Mouse (Mus musculus) lung, postnatal 25 days (tissue): ENCODE results near the gene Mkrn1.
"Not testable (repeated sequence)": the region's sequence is repeated elsewhere in the genome, so short reads cannot be mapped to it uniquely, and the experiment has no call there.

Experiments used
- DNase-seq: peaks from one replicate; pipeline ENCODE4 v3.0.0; 2022; ENCODE audit warnings: low spot score

Gene Mkrn1

GRCm38 (mm10) chr6:39379224-39379623 lies 41.0 kb downstream of the Mkrn1 start:
- peak; percentile 54 for DNase-seq

GRCm38 (mm10) chr6:39378161-39378835 lies 42.0 kb downstream of the Mkrn1 start:
- not testable (repeated sequence) for DNase-seq

GRCm38 (mm10) chr6:39377311-39377827 lies 42.9 kb downstream of the Mkrn1 start, which contains the start of gene Slc37a3:
Gene Slc37a3 (minus strand): TSS chr6:39377675.
- peak; percentile 92 for DNase-seq

- DNase-seq = no peak
These were observed 43.5 kb downstream of the Mkrn1 start for GRCm38 (mm10) chr6:39376775-39377174.

GRCm38 (mm10) chr6:39373301-39373955 lies 46.8 kb downstream of the Mkrn1 start:
- DNase-seq = no peak

GRCm38 (mm10) chr6:39372727-39373126 lies 47.5 kb downstream of the Mkrn1 start:
- DNase-seq = peak; percentile 60

GRCm38 (mm10) chr6:39372042-39372441 lies 48.2 kb downstream of the Mkrn1 start:
- DNase-seq = no peak

GRCm38 (mm10) chr6:39369631-39370030 lies 50.6 kb downstream of the Mkrn1 start:
- no peak for DNase-seq

- no peak for DNase-seq
These were observed 57.6 kb downstream of the Mkrn1 start for GRCm38 (mm10) chr6:39362684-39363083.

- not testable (repeated sequence) for DNase-seq
These were observed 61.1 kb downstream of the Mkrn1 start for GRCm38 (mm10) chr6:39359207-39359606.

- DNase-seq = no peak
These were observed 71.3 kb downstream of the Mkrn1 start for GRCm38 (mm10) chr6:39348946-39349345.

- DNase-seq = no peak
These were observed 72.1 kb downstream of the Mkrn1 start for GRCm38 (mm10) chr6:39347880-39348814.
